Mouse (Mus musculus): ENCODE measurements around the gene Scube1. TPM values are rescaled to one million over a fixed set of nuclear protein-coding genes. Genes with fewer than 3 reads are reported as not detected.

Gene Scube1
- total RNA-seq, 2 experiments from 2014 or later, result not detected

DNA sequence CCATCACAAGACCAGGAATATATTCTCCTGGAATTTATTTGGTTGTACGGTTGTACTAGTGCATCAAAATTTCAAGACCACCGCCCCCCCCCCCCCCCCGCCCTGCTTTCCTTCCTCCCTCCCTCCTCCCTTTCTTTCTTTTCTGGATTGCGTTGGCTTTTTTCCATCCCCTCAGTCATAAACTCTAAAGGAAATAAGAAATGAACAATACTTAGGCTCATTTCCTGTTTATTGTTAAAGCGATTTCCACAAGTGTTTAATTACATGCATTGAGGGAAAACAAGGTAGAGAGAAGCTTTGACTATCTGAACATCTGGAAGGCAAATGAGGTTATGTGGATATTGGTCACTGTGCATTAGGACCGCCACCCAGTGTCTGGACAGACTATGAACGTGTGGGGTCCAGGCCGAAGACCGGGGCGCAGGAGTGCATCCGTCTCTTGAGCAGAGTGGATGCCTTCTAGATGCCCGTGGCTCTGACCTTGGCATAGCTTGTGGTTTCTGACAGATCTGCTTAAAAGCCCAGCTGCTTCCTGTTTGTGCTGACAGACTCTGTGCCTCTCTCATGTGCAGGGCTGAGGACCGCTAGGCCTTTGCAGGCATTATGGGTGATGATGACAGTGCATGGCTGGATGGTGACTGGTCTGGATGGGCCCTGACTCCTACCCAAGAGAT is 122.3 kb downstream of the Scube1 start:
- peak; percentile 78 for ATAC-seq (ENCODE audit: poor library complexity, severe bottlenecking)

GRCm38 (mm10) chr15:83601185-83601584 is 123.6 kb downstream of the Scube1 start:
- ATAC-seq (ENCODE audit: poor library complexity, severe bottlenecking), result no peak

DNA sequence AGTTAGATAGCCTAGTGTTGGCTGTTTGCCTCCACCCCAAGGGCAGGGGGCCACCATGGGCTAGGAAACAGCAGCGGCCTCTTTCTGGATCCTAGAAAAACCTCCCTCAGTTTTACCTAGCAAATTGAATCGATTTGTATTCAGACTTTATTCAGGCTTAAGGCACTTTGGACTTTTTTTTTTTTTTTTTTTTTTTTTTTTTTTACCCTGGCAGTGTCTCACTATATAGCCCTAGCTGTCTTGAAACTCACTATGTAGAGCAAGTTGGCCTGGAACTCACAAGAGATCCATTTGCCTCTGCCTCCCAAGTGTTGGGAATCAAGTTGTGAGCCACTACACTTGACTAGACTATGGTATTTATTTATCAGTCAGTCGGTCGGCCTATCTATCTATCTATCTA is 128.0 kb downstream of the Scube1 start:
- no peak for ATAC-seq (ENCODE audit: poor library complexity, severe bottlenecking)

DNA sequence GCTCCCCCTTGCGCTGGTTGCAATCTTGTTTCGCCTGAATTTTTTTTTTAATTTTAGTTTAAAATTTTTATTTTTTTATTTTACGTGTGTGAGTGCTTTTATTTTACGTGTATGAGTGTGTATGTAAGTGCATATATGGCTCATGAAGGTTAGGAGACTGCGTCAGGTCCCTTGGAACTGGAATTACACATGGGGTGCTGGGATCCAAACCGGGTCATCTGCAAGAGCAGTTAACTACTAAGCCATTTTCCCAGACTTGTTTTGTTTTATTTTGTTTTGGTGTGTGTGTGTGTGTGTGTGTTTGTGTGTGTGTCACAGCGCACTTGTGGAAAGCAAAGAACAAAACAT is 129.5 kb downstream of the Scube1 start:
- no peak for ATAC-seq (ENCODE audit: poor library complexity, severe bottlenecking)

DNA sequence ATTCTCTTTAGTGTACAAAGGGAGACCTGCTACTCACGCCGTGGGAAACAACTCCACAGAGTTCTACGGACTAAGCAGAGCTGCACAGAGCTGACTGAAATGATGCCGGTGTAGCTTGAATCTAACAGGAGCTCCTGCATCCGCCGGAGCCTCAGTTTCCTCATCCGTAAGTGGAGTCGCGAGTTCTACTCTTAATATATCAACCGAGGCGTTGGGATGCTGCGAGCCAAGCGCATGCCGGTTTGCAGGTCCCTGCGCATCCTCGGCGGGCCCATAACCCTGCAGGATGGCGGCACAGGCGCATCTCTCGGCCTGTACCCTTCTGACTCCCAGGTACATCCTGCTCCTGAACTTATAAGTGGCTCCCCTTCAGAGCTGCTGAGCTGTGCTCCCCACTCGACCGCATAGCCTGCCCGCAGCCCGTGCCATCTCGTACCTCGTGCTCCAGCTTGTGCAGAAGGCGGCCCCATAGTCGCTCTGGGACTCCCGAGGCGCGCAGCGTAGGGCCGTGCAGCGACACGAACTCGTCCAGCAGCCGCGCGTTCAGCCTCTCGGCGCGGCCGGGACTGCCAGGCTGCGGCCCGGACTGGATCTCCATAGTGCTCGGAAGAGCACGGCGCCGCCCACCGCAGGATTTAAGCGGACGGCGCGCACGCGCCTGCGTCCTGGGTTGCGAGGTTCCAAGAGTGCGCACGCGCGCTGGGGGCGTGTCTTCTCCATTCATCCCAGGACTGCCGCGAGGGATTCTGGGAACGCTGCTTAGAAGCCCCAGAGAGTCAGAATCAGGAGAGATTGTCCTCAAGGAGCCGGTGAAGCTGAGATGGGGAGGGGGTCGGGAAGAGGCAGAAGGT is 130.1 kb downstream of the Scube1 start, which contains the start of gene Ttll12:
Ttll12 (minus strand) TSS at position 645 of the 851 bp plus-strand sequence.
- ATAC-seq (ENCODE audit: poor library complexity, severe bottlenecking), result peak; percentile 87

GRCm38 (mm10) chr15:83593702-83594512 is 130.9 kb downstream of the Scube1 start:
- no peak for ATAC-seq (ENCODE audit: poor library complexity, severe bottlenecking)

DNA sequence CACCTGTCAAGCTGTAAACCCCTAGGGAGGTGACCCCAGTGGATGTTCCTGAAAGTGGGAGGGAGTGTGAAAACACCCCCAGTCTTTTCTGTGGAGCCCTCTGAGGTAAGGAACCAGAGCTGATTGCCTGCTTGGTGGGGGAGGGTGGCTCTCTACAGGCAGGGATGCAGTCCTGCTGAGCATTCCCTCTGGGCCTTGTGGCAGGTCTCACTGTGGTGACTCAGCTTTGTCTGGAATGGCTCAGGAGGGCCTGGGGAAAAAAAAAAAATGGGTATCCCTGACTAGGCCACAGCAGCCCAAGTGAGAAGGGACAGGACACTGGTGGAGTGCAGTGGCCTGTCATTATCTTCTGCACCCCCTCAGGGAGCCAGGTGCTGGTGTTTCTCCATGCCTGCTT is 131.6 kb downstream of the Scube1 start:
- ATAC-seq (ENCODE audit: poor library complexity, severe bottlenecking), result no peak

- ATAC-seq (ENCODE audit: poor library complexity, severe bottlenecking), result no peak
Measured at GRCm38 (mm10) chr15:83592260-83593188, 132.3 kb downstream of the Scube1 start.

- ATAC-seq (ENCODE audit: poor library complexity, severe bottlenecking), result no peak
Measured at GRCm38 (mm10) chr15:83591758-83592157, 133.1 kb downstream of the Scube1 start.

- ATAC-seq (ENCODE audit: poor library complexity, severe bottlenecking), result no peak
Measured at GRCm38 (mm10) chr15:83590841-83591240, 134.0 kb downstream of the Scube1 start.

DNA sequence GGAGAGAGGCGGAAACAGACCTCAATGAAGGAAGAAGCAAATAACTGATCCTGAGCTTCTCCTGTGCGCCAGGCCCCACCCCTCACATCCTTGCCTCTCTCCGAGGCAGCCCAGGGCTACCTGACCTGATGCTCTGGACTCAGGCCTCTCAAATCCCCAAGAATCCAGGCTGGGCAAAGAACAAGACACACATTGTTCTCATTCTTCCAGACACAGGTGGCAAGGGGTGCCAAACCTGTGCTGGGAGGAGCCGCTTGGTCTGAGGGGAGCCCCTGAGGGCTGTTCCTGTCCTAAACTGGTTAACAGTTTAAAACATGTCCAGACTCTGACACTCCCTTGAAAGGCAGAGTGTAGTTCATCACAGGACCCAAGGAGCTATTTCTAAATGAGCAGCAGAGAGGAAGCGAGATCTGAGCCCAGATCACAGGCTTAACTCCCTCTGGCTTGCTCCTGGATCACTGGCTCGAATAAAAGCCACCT is 140.0 kb downstream of the Scube1 start:
- ATAC-seq (ENCODE audit: poor library complexity, severe bottlenecking), result no peak

- peak; percentile 77 for ATAC-seq (ENCODE audit: poor library complexity, severe bottlenecking)
Measured at GRCm38 (mm10) chr15:83583419-83584156, 141.2 kb downstream of the Scube1 start.

- no peak for ATAC-seq (ENCODE audit: poor library complexity, severe bottlenecking)
Measured at GRCm38 (mm10) chr15:83582931-83583330, 141.9 kb downstream of the Scube1 start.

DNA sequence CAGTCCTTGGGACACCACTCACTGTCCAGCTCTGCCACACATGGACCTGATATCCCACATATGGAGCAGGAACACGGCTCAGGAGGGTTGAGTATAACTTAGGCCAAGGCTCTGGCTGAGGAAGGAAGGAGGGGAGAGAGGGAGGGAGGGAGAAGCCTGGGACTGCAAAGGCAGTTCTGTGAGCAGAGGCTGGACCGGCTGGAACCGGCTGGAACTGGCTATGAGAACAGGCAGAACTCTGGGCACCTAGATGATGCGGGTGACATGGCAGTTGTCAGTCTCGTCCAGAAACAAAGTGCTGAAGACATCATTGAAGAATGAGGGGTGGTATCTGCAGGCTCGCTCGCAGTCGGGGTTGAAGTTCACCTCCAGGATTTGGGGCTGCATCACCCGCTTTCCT is 148.2 kb downstream of the Scube1 start:
- ATAC-seq (ENCODE audit: poor library complexity, severe bottlenecking), result no peak

- ATAC-seq (ENCODE audit: poor library complexity, severe bottlenecking), result no peak
Measured at GRCm38 (mm10) chr15:83575543-83575942, 149.3 kb downstream of the Scube1 start.

DNA sequence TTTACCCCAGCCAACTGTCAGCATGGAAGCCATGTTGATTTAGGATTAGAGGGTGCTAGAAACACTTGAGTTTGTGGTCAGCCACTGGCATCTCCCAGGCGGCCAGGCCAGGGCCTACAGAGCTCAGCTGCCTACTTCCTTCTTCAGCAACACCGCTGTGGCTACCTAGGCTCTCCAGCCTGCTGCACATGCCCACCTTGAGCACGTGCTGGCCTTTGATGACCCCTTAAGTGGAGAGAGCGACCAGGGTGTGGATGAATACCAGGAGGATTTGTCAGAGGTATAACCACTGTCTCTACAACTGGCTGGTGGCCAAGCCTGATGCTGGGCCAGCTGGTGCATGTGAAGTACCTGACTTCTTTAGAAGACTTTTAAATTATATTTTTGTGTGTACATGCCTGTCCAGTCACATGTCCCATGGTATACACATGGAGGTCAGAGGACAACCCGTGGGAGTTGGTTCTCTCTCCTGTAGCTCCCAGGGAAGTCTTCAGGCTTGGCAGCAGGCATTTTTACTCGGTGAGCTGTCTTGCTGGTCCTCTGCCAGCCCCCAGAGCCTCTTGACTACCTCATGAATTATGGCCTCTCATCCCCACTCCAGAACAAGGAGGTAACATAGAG is 150.0 kb downstream of the Scube1 start:
- no peak for ATAC-seq (ENCODE audit: poor library complexity, severe bottlenecking)

DNA sequence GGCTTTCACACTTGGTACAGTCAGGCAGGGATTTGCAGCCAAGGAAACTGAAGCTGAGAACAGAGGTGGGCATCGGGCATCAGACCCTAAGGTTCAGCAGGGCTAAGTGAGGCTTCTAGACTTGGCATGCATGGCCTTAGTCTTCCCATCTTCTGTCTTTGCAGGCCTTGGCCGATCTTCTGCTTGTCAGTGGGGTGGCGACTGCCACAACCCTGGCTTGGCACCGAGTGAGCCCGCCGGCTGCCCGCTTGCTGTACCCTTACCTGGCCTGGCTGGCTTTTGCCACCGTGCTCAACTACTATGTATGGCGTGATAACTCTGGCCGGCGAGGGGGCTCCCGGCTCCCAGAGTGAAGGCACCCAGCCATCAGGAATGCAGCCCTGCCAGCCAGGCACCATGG is 151.2 kb downstream of the Scube1 start:
- ATAC-seq (ENCODE audit: poor library complexity, severe bottlenecking), result no peak

GRCm38 (mm10) chr15:83572132-83572531 is 152.7 kb downstream of the Scube1 start:
- ATAC-seq (ENCODE audit: poor library complexity, severe bottlenecking), result no peak

DNA sequence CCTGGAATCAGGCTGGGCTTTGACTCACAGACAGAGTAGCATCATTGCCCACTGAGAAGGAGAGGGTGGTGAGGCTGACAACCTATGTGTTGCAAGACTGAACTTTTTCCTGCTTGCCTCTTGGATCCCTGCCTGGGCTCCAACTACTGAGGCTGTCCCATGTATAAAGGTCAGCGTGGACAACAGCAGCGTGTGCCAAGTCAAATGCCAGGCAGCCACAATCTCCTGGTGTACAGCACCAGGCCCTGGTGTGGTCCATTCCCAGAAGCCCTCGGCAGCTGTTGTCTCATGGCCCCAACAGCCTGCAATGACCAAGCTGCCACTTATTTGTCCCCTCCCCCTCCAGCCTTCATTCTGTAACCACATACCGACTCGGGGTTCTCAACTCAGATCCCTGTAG is 153.2 kb downstream of the Scube1 start:
- no peak for ATAC-seq (ENCODE audit: poor library complexity, severe bottlenecking)

Data from megakaryocyte, adult 5-6 weeks (primary cell).